Mouse (Mus musculus) intestine, embryonic 16.5 days (tissue): Measurements from ENCODE around the gene Btbd16. TPM values are rescaled to one million over a fixed set of nuclear protein-coding genes. Genes with fewer than 3 reads are reported as not detected.

Source experiments
- ATAC-seq: fragments of 200-750 bp; cut with Nextera tagmentation; 2 replicates; pipeline ENCODE4 v1.8.0; 2017; ENCODE audit warnings: moderate TSS enrichment, moderate library complexity
- H3K27ac ChIP-seq: fragments of 300-500 bp; sonication (generic); 2 replicates; pipeline ENCODE4 v1.5.1; 2014; ENCODE audit warnings: mild to moderate bottlenecking, low read length
- H3K27me3 ChIP-seq: fragments of 300-500 bp; sonication (generic); replicated peaks from 2 replicates; pipeline ENCODE4 v1.6.1; 2014; ENCODE audit warnings: low read length, control low read depth, mixed read lengths; ENCODE audit not compliant: control insufficient read depth, insufficient read depth
- H3K36me3 ChIP-seq: fragments of 300-500 bp; sonication (generic); 2 replicates; pipeline ENCODE4 v1.6.1; 2014; ENCODE audit warnings: low read length, control low read depth; ENCODE audit not compliant: control insufficient read depth, insufficient read depth
- H3K4me1 ChIP-seq: fragments of 300-500 bp; sonication (generic); 2 replicates; pipeline ENCODE4 v1.6.1; 2014; ENCODE audit warnings: low read length, control low read depth, mixed read lengths; ENCODE audit not compliant: control insufficient read depth, insufficient read depth
- H3K4me2 ChIP-seq: fragments of 300-500 bp; sonication (generic); 2 replicates; pipeline ENCODE4 v1.6.1; 2014; ENCODE audit warnings: low read depth, low read length, control low read depth
- H3K4me3 ChIP-seq: fragments of 300-500 bp; sonication (generic); 2 replicates; pipeline ENCODE4 v1.5.1; 2014; ENCODE audit warnings: mild to moderate bottlenecking, low read length
- H3K9ac ChIP-seq: fragments of 300-500 bp; sonication (generic); 2 replicates; pipeline ENCODE4 v1.6.1; 2014; ENCODE audit warnings: low read depth, low read length
- H3K9me3 ChIP-seq: fragments of 300-500 bp; sonication (generic); 2 replicates; pipeline ENCODE4 v1.6.1; 2016; ENCODE audit warnings: low read length, control low read depth; ENCODE audit not compliant: control insufficient read depth
- WGBS: fragments of 180-500 bp; shearing (Covaris S2); extraction: QIAGEN DNeasy Blood & Tissue Kit; methylation state at CpG from one replicate; pipeline ENCODE4 v1.1.7; 2014; 5-methylcytosine and 5-hydroxymethylcytosine counted together
- polyA plus RNA-seq: library from polyadenylated mRNA; unstranded; fragments of >200 nt; fragmentation: Nextera tagmentation; extraction: Ambion mirVana; gene quantifications from 2 replicates; pipeline ENCODE4 v1.2.1, GENCODE M21; 2015

Gene Btbd16
- polyA plus RNA-seq, 1 experiment from 2014 or later, result 0.05 TPM

- Histone ChIP-seq H3K9me3 (no peaks in the 10 kb centered on the region), H3K27me3 (no peaks in the 10 kb centered on the region), H3K4me1 (no peaks in the 10 kb centered on the region), H3K27ac (no peak overlapping the region), H3K9ac (no peak overlapping the region), H3K36me3 (no peaks in the 10 kb centered on the region), H3K4me2 (no peak overlapping the region), H3K4me3 (no peak overlapping the region)
- 77% methylated on average over 3 of the region's 3 CpGs for WGBS
- ATAC-seq, result no peak
Measured at GRCm38 (mm10) chr7:130826343-130826742, 52.5 kb downstream of the Btbd16 start.

- 33% methylated on average over 3 of the region's 3 CpGs for WGBS
- H3K9ac ChIP-seq, result no peak overlapping the region
- H3K27ac ChIP-seq, result no peak overlapping the region
- no peaks in the 10 kb centered on the region for H3K36me3 ChIP-seq
- no peak overlapping the region for H3K4me2 ChIP-seq
- no peak overlapping the region for H3K4me3 ChIP-seq
- no peak for ATAC-seq
- H3K9me3 ChIP-seq, result no peaks in the 10 kb centered on the region
- H3K27me3 ChIP-seq, result no peaks in the 10 kb centered on the region
- no peaks in the 10 kb centered on the region for H3K4me1 ChIP-seq
Measured at GRCm38 (mm10) chr7:130827431-130827830, 53.6 kb downstream of the Btbd16 start.

- no peaks in the 10 kb centered on the region for H3K27me3 ChIP-seq
- ATAC-seq, result no peak
- no peak overlapping the region for H3K4me2 ChIP-seq
- no peaks in the 10 kb centered on the region for H3K36me3 ChIP-seq
- no peak overlapping the region for H3K27ac ChIP-seq
- WGBS, result 90% methylated on average over 9 of the region's 9 CpGs
- H3K4me1 ChIP-seq, result no peaks in the 10 kb centered on the region
- no peak overlapping the region for H3K9ac ChIP-seq
- H3K4me3 ChIP-seq, result no peak overlapping the region
- no peaks in the 10 kb centered on the region for H3K9me3 ChIP-seq
Measured at GRCm38 (mm10) chr7:130827844-130828403, 54.1 kb downstream of the Btbd16 start.

GRCm38 (mm10) chr7:130828475-130828874 lies 54.6 kb downstream of the Btbd16 start:
- no peak for ATAC-seq
- H3K4me3 ChIP-seq, result no peak overlapping the region
- no peaks in the 10 kb centered on the region for H3K36me3 ChIP-seq
- H3K4me1 ChIP-seq, result no peaks in the 10 kb centered on the region
- H3K4me2 ChIP-seq, result no peak overlapping the region
- no peaks in the 10 kb centered on the region for H3K27me3 ChIP-seq
- no peak overlapping the region for H3K9ac ChIP-seq
- no peak overlapping the region for H3K27ac ChIP-seq
- 86% methylated on average over 10 of the region's 10 CpGs for WGBS
- H3K9me3 ChIP-seq, result no peaks in the 10 kb centered on the region

GRCm38 (mm10) chr7:130831586-130831985 lies 57.7 kb downstream of the Btbd16 start:
- no peaks in the 10 kb centered on the region for H3K36me3 ChIP-seq
- H3K4me3 ChIP-seq, result no peak overlapping the region
- H3K27me3 ChIP-seq, result no peaks in the 10 kb centered on the region
- H3K9ac ChIP-seq, result no peak overlapping the region
- no peak overlapping the region for H3K27ac ChIP-seq
- no peaks in the 10 kb centered on the region for H3K9me3 ChIP-seq
- H3K4me2 ChIP-seq, result no peak overlapping the region
- WGBS, result 81% methylated on average over 5 of the region's 5 CpGs
- no peak for ATAC-seq
- peaks cover 13% of the 10 kb centered on the region for H3K4me1 ChIP-seq

- Histone ChIP-seq H3K27ac (0 out of 2 replicates have a peak overlapping the region, but pooled peaks have one; percentile 42), H3K4me1 (peaks cover 24% of the 10 kb centered on the region), H3K36me3 (no peaks in the 10 kb centered on the region), H3K27me3 (no peaks in the 10 kb centered on the region), H3K9me3 (no peaks in the 10 kb centered on the region), H3K4me2 (no peak overlapping the region; the same call in 1 of the 2 replicates), H3K9ac (no peak overlapping the region), H3K4me3 (no peak overlapping the region)
- 26% methylated on average over 21 of the region's 21 CpGs for WGBS
- ATAC-seq, result peak; percentile 96
Measured at GRCm38 (mm10) chr7:130834299-130834698, 60.4 kb downstream of the Btbd16 start.

- Histone ChIP-seq H3K4me3 (no peak overlapping the region), H3K27me3 (no peaks in the 10 kb centered on the region), H3K9me3 (no peaks in the 10 kb centered on the region), H3K4me2 (no peak overlapping the region; the same call in 1 of the 2 replicates), H3K9ac (no peak overlapping the region), H3K4me1 (peaks cover 24% of the 10 kb centered on the region), H3K27ac (peak overlapping the region; percentile 42; the same call in 1 of the 2 replicates), H3K36me3 (no peaks in the 10 kb centered on the region)
- WGBS, result 19% methylated on average over 18 of the region's 18 CpGs
- peak; percentile 33 for ATAC-seq
Measured at GRCm38 (mm10) chr7:130834958-130835861, 61.3 kb downstream of the Btbd16 start.

- Histone ChIP-seq H3K9ac (no peak overlapping the region), H3K9me3 (no peaks in the 10 kb centered on the region), H3K27me3 (no peaks in the 10 kb centered on the region), H3K4me2 (no peak overlapping the region), H3K4me1 (peaks cover 24% of the 10 kb centered on the region), H3K27ac (no peak overlapping the region), H3K4me3 (no peak overlapping the region), H3K36me3 (no peaks in the 10 kb centered on the region)
- ATAC-seq, result no peak
- WGBS, result 76% methylated on average over 9 of the region's 9 CpGs
Measured at GRCm38 (mm10) chr7:130836066-130836465, 62.2 kb downstream of the Btbd16 start.

- Histone ChIP-seq H3K9ac (no peak overlapping the region), H3K9me3 (no peaks in the 10 kb centered on the region), H3K4me2 (no peak overlapping the region; the same call in 1 of the 2 replicates), H3K27me3 (no peaks in the 10 kb centered on the region), H3K27ac (no peak overlapping the region), H3K4me1 (peaks cover 24% of the 10 kb centered on the region), H3K36me3 (no peaks in the 10 kb centered on the region), H3K4me3 (no peak overlapping the region)
- 54% methylated on average over 12 of the region's 12 CpGs for WGBS
- no peak for ATAC-seq
Measured at GRCm38 (mm10) chr7:130837941-130838657, 64.2 kb downstream of the Btbd16 start.
